Mouse (Mus musculus) kidney, embryonic 14.5 days (tissue): ENCODE data around the gene Arhgef17. TPM values are rescaled to one million over a fixed set of nuclear protein-coding genes. Genes with fewer than 3 reads are reported as not detected.

ENCODE experiments used
- ATAC-seq: fragments of 200-750 bp; cut with Nextera tagmentation; 2 replicates; pipeline ENCODE4 v1.8.0; 2017; ENCODE audit warnings: moderate number of reproducible peaks, mild to moderate bottlenecking, moderate TSS enrichment, moderate library complexity; ENCODE audit not compliant: low FRiP score, low TSS enrichment
- H3K27ac ChIP-seq: fragments of 300-500 bp; sonication (generic); 2 replicates; pipeline ENCODE4 v1.5.1; 2014; ENCODE audit warnings: low read depth, mild to moderate bottlenecking, low read length, moderate library complexity, mixed read lengths
- H3K27me3 ChIP-seq: fragments of 300-500 bp; sonication (generic); 2 replicates; pipeline ENCODE4 v1.6.1; 2014; ENCODE audit warnings: mild to moderate bottlenecking, low read length; ENCODE audit not compliant: control insufficient read depth, insufficient read depth
- H3K36me3 ChIP-seq: fragments of 300-500 bp; sonication (generic); 2 replicates; pipeline ENCODE4 v1.6.1; 2014; ENCODE audit warnings: low read length, mixed read lengths; ENCODE audit not compliant: control insufficient read depth, insufficient read depth
- H3K4me1 ChIP-seq: fragments of 300-500 bp; sonication (generic); 2 replicates; pipeline ENCODE4 v1.6.1; 2014; ENCODE audit warnings: low read length, mixed read lengths; ENCODE audit not compliant: control insufficient read depth, insufficient read depth
- H3K4me2 ChIP-seq: fragments of 300-500 bp; sonication (generic); replicated peaks from 2 replicates; pipeline ENCODE4 v1.6.1; 2014; ENCODE audit warnings: low read depth, mild to moderate bottlenecking, low read length
- H3K4me3 ChIP-seq: fragments of 300-500 bp; sonication (generic); 2 replicates; pipeline ENCODE4 v1.5.1; 2014; ENCODE audit warnings: mild to moderate bottlenecking, low read length
- H3K9ac ChIP-seq: fragments of 300-500 bp; sonication (generic); 2 replicates; pipeline ENCODE4 v1.6.1; 2014; ENCODE audit warnings: low read depth, mild to moderate bottlenecking, low read length, moderate library complexity
- H3K9me3 ChIP-seq: fragments of 300-500 bp; sonication (generic); 2 replicates; pipeline ENCODE4 v1.6.1; 2016; ENCODE audit warnings: low read length; ENCODE audit not compliant: control insufficient read depth
- WGBS: fragments of 180-500 bp; shearing (Covaris S2); extraction: QIAGEN DNeasy Blood & Tissue Kit; methylation state at CpG from one replicate; pipeline ENCODE4 v1.1.7; 2014; 5-methylcytosine and 5-hydroxymethylcytosine counted together
- polyA plus RNA-seq: library from polyadenylated mRNA; unstranded; fragments of >200 nt; fragmentation: Nextera tagmentation; extraction: Ambion mirVana; gene quantifications from 2 replicates; pipeline ENCODE4 v1.2.1, GENCODE M21; 2014

Gene Arhgef17
- polyA plus RNA-seq, 1 experiment from 2014 or later, result 15.5 TPM

- peak overlapping the region; percentile 100 for H3K27ac ChIP-seq
- peak overlapping the region; percentile 95; the same call in 1 of the 2 replicates for H3K9ac ChIP-seq
- peaks cover 33% of the 10 kb centered on the region for H3K4me1 ChIP-seq
- H3K9me3 ChIP-seq, result no peaks in the 10 kb centered on the region
- peak overlapping the region; percentile 95 for H3K4me2 ChIP-seq
- H3K4me3 ChIP-seq, result peak overlapping the region; percentile 87
- H3K36me3 ChIP-seq, result peaks cover 9% of the 10 kb centered on the region; the same call in 1 of the 2 replicates
- H3K27me3 ChIP-seq, result no peaks in the 10 kb centered on the region
- ATAC-seq, result peak; percentile 92
- under 1% methylated on average over 27 of the region's 27 CpGs for WGBS
Measured at GRCm38 (mm10) chr7:100932481-100933007, 637 bp upstream of the Arhgef17 start.

GRCm38 (mm10) chr7:100931316-100931925 is 486 bp downstream of the Arhgef17 start:
- Histone ChIP-seq H3K27ac (peak overlapping the region; percentile 100), H3K9ac (peak overlapping the region; percentile 95), H3K4me1 (peaks cover 44% of the 10 kb centered on the region), H3K4me2 (peak overlapping the region; percentile 95), H3K4me3 (peak overlapping the region; percentile 87), H3K27me3 (no peaks in the 10 kb centered on the region), H3K36me3 (peaks cover 12% of the 10 kb centered on the region; the same call in 1 of the 2 replicates), H3K9me3 (no peaks in the 10 kb centered on the region)
- peak; percentile 21 for ATAC-seq
- WGBS, result under 1% methylated on average over 50 of the region's 73 CpGs

GRCm38 (mm10) chr7:100930619-100931315 is 1.1 kb downstream of the Arhgef17 start:
- Histone ChIP-seq H3K27me3 (no peaks in the 10 kb centered on the region), H3K4me3 (peak overlapping the region; percentile 87), H3K36me3 (peaks cover 12% of the 10 kb centered on the region; the same call in 1 of the 2 replicates), H3K9ac (peak overlapping the region; percentile 95), H3K27ac (peak overlapping the region; percentile 100), H3K4me1 (peaks cover 51% of the 10 kb centered on the region), H3K4me2 (peak overlapping the region; percentile 95), H3K9me3 (no peaks in the 10 kb centered on the region)
- 3% methylated on average over 50 of the region's 53 CpGs for WGBS
- no peak for ATAC-seq

GRCm38 (mm10) chr7:100929639-100930303 is 2.1 kb downstream of the Arhgef17 start:
- Histone ChIP-seq H3K27ac (no peak overlapping the region), H3K36me3 (peaks cover 12% of the 10 kb centered on the region; the same call in 1 of the 2 replicates), H3K4me3 (peak overlapping the region; percentile 87), H3K4me2 (peak overlapping the region; percentile 95), H3K9ac (peak overlapping the region; percentile 95), H3K9me3 (no peaks in the 10 kb centered on the region), H3K4me1 (peaks cover 61% of the 10 kb centered on the region), H3K27me3 (no peaks in the 10 kb centered on the region)
- ATAC-seq, result no peak
- WGBS, result 59% methylated on average over 19 of the region's 19 CpGs

GRCm38 (mm10) chr7:100928456-100928855 is 3.5 kb downstream of the Arhgef17 start:
- no peaks in the 10 kb centered on the region for H3K9me3 ChIP-seq
- H3K36me3 ChIP-seq, result peaks cover 20% of the 10 kb centered on the region; the same call in 1 of the 2 replicates
- H3K9ac ChIP-seq, result peak overlapping the region; percentile 95
- peak overlapping the region; percentile 87 for H3K4me3 ChIP-seq
- 49% methylated on average over 9 of the region's 9 CpGs for WGBS
- no peaks in the 10 kb centered on the region for H3K27me3 ChIP-seq
- peaks cover 74% of the 10 kb centered on the region for H3K4me1 ChIP-seq
- no peak for ATAC-seq
- H3K4me2 ChIP-seq, result peak overlapping the region; percentile 95
- H3K27ac ChIP-seq, result 0 out of 2 replicates have a peak overlapping the region, but pooled peaks have one; percentile 3

GRCm38 (mm10) chr7:100927287-100928000 is 4.5 kb downstream of the Arhgef17 start:
- Histone ChIP-seq H3K27ac (peak overlapping the region; percentile 60; the same call in 1 of the 2 replicates), H3K27me3 (no peaks in the 10 kb centered on the region), H3K4me3 (peak overlapping the region; percentile 87), H3K4me2 (peak overlapping the region; percentile 95), H3K4me1 (peaks cover 79% of the 10 kb centered on the region), H3K36me3 (peaks cover 30% of the 10 kb centered on the region; the same call in 1 of the 2 replicates), H3K9ac (peak overlapping the region; percentile 95), H3K9me3 (no peaks in the 10 kb centered on the region)
- WGBS, result 6% methylated on average over 7 of the region's 7 CpGs
- ATAC-seq, result no peak

GRCm38 (mm10) chr7:100926311-100926923 is 5.5 kb downstream of the Arhgef17 start:
- H3K27me3 ChIP-seq, result no peaks in the 10 kb centered on the region
- H3K4me3 ChIP-seq, result peak overlapping the region; percentile 87
- WGBS, result 8% methylated on average over 12 of the region's 12 CpGs
- H3K27ac ChIP-seq, result peak overlapping the region; percentile 60; the same call in 1 of the 2 replicates
- peak overlapping the region; percentile 95 for H3K9ac ChIP-seq
- ATAC-seq, result 0 out of 2 replicates have a peak, but pooled peaks have one; percentile 13
- peak overlapping the region; percentile 95 for H3K4me2 ChIP-seq
- no peaks in the 10 kb centered on the region for H3K9me3 ChIP-seq
- H3K4me1 ChIP-seq, result peaks cover 85% of the 10 kb centered on the region
- peaks cover 40% of the 10 kb centered on the region for H3K36me3 ChIP-seq
